Mouse (Mus musculus): ENCODE data around the gene Nppa. TPM values are rescaled to one million over a fixed set of nuclear protein-coding genes. Genes with fewer than 3 reads are reported as not detected.

The Nppa gene
- polyA plus RNA-seq, 1 experiment from 2014 or later = 157 TPM

DNA sequence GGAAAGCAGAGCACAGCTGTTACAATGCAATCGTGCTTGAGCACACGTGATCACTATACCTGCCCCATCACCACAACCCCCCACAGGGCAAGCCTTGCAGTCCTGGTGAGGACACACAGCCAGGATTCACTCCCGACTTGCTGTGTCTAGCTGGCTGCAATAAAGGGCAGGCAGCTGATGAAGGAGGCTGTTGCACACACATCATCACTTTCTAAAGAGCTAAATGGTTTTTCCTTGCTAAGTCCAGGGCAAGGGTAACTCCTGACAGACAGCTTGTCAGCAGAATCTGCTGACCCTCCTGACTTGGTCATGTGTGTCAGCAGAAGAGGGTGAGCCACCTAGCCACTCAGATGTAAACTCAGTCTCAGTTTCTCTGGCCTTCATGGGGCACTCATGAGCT, 16.5 kb downstream of the Nppa start:
- Histone ChIP-seq H3K36me3 (peaks cover 82% of the 10 kb centered on the region), H3K9ac (no peak overlapping the region), H3K4me1 (no peaks in the 10 kb centered on the region), H3K9me3 (no peaks in the 10 kb centered on the region), H3K27me3 (no peaks in the 10 kb centered on the region), H3K27ac (no peak overlapping the region), H3K4me2 (no peak overlapping the region), H3K4me3 (no peak overlapping the region)
- WGBS = 79% methylated on average over 3 of the region's 3 CpGs
- ATAC-seq (ENCODE audit: borderline replicate concordance, extremely low read depth, low FRiP score, low TSS enrichment) = no peak

DNA sequence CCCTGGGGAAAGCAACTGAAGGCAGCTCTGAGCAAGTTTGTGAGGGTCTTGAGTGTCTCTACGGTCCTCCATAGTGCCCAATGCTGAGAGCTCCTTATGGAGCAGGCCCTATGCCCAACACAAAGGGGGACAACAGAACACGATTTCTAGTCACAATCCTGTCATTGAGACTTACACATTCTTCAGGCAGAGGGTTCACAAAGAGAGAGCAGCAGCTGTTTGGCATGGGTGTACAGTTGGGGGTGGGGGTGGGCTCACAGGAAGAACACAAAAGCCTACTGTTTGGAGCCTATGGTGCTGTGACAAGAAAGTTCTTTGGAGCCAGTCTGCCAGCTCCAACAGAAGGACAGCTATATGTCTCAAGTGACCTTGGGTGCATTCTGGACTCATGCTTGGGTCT, 17.9 kb downstream of the Nppa start:
- WGBS = 80% methylated on average over 2 of the region's 2 CpGs
- H3K27ac ChIP-seq = no peak overlapping the region
- no peak for ATAC-seq (ENCODE audit: borderline replicate concordance, extremely low read depth, low FRiP score, low TSS enrichment)

DNA sequence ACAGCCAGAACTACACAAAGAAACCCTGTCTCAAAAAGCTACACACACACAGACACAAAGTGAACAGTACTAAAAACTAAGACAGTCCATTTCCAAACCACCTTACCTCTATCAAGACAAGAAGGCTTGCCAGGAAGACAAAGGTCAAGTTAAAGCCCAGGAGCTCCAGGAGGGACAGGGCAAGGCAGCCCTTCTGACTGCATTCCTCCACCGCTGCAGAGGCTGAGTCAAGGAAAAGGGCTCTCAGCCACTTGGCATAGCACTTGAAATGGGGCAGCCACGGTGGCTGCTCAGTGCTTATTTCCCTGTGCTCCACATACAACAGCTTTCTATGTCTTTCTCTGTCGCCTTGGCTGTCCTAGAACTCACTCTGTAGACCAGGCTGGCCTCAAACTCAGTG, 23.5 kb downstream of the Nppa start:
- H3K27ac ChIP-seq = no peak overlapping the region
- H3K9ac ChIP-seq = no peak overlapping the region
- H3K4me3 ChIP-seq = no peak overlapping the region
- no peaks in the 10 kb centered on the region for H3K27me3 ChIP-seq
- H3K9me3 ChIP-seq = no peaks in the 10 kb centered on the region
- no peak overlapping the region for H3K4me2 ChIP-seq
- H3K36me3 ChIP-seq = peaks cover 72% of the 10 kb centered on the region
- no peak for ATAC-seq (ENCODE audit: borderline replicate concordance, extremely low read depth, low FRiP score, low TSS enrichment)
- 81% methylated on average over 3 of the region's 3 CpGs for WGBS
- no peaks in the 10 kb centered on the region for H3K4me1 ChIP-seq

More for the DNA sequence above, 17.9 kb downstream of the Nppa start:
- Histone ChIP-seq H3K4me1 (no peaks in the 10 kb centered on the region), H3K9ac (no peak overlapping the region), H3K27me3 (no peaks in the 10 kb centered on the region), H3K36me3 (peaks cover 83% of the 10 kb centered on the region), H3K4me3 (no peak overlapping the region), H3K4me2 (no peak overlapping the region), H3K9me3 (no peaks in the 10 kb centered on the region)

DNA sequence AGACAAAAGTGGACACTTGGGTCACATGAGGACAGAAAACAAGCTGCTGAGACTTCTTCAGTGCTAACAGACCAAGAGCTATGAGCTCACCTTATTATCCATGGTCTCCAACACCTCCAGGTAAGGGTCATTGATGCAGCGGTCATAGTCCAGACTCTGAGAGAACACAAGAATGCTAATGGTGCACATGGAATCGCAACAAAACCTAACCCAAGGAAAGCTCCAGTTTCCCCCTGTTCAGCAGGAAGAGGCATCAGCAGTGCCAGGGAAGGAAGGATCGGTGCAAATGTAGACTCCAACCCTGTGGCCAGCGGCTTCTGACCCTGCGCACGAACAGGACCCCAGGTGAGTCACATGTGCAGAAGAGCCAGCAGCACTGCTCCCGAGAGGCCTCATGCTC, 28.8 kb downstream of the Nppa start:
- Histone ChIP-seq H3K27me3 (no peaks in the 10 kb centered on the region), H3K9me3 (no peaks in the 10 kb centered on the region), H3K4me2 (no peak overlapping the region), H3K9ac (no peak overlapping the region), H3K27ac (no peak overlapping the region), H3K4me1 (no peaks in the 10 kb centered on the region), H3K36me3 (peaks cover 35% of the 10 kb centered on the region), H3K4me3 (no peak overlapping the region)
- WGBS = 94% methylated on average over 7 of the region's 7 CpGs
- ATAC-seq (ENCODE audit: borderline replicate concordance, extremely low read depth, low FRiP score, low TSS enrichment) = no peak

DNA sequence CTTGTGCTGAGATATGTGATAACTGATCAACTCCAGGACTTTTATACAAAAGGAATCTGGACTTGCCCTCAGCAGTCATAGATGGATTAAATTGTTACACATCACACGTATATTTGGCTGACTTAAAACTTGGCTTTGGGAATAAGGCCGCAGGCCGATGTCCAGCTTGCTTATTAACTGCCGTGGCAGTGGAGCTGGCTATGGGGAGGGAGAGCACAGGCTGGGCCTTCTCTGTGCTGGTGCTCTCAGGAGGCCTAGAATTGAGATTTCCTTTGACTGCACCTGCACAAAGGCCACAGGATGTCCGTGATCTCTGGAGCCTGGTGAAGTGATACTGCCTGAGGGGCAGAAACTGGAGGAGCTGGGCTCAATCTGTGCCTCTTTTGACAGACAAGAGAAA, 30.0 kb downstream of the Nppa start:
- no peak overlapping the region for H3K9ac ChIP-seq
- no peak overlapping the region for H3K4me3 ChIP-seq
- no peak overlapping the region for H3K27ac ChIP-seq
- H3K36me3 ChIP-seq = peaks cover 27% of the 10 kb centered on the region
- 85% methylated on average over 5 of the region's 5 CpGs for WGBS
- no peak overlapping the region for H3K4me2 ChIP-seq
- H3K4me1 ChIP-seq = no peaks in the 10 kb centered on the region
- no peaks in the 10 kb centered on the region for H3K9me3 ChIP-seq
- no peaks in the 10 kb centered on the region for H3K27me3 ChIP-seq
- ATAC-seq (ENCODE audit: borderline replicate concordance, extremely low read depth, low FRiP score, low TSS enrichment) = no peak

DNA sequence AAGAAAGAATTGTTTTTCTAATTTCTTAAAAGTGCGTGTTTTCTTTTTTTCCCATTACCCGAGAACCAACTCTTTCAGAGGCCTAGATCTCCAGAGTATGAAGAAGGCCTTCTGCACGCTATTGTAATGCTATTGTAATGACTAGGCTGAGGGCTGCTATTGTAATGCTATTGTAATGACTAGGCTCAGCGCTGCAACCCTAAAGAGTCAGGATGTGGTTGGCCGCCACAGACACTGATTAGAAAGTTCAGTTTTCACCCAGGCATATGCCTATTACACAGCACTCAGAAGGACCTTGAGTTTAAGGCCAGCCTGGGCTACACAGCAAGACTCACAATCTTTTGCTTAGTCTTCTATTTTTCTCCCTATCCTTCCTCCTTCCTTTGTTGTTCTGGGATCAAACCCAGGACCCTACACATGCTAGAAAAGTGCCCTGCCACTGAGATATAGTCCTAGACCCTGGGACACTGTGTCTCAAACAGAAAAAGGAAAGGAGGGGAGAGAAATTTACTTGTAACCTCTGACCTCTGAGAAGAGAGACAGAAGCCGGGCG, 33.4 kb downstream of the Nppa start:
- no peak overlapping the region for H3K4me3 ChIP-seq
- no peaks in the 10 kb centered on the region for H3K9me3 ChIP-seq
- H3K27ac ChIP-seq = no peak overlapping the region
- H3K36me3 ChIP-seq = peaks cover 10% of the 10 kb centered on the region; the same call in 1 of the 2 replicates
- H3K9ac ChIP-seq = no peak overlapping the region
- WGBS = 84% methylated on average over 7 of the region's 7 CpGs
- no peaks in the 10 kb centered on the region for H3K27me3 ChIP-seq
- no peak overlapping the region for H3K4me2 ChIP-seq
- H3K4me1 ChIP-seq = peaks cover 9% of the 10 kb centered on the region
- no peak for ATAC-seq (ENCODE audit: borderline replicate concordance, extremely low read depth, low FRiP score, low TSS enrichment)

DNA sequence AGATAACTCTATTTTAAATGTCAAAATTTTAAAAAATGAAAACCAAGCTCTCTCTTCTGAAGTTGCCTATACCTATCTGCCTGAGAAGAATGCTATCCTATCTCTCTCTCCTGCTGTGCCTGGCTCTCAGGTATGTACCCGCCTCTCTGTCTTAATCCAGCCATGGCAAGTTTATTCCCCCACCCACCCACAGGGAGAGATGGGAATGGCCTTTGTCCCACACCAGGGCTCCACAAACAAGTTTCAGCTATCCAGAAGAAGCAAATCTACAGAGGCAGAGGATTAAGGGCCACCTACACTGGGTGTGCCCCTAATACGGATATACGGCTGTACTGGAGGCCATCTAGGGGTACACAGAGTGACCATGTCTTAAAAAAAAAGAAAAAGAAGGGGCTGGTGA, 34.9 kb downstream of the Nppa start:
- ATAC-seq (ENCODE audit: borderline replicate concordance, extremely low read depth, low FRiP score, low TSS enrichment) = no peak
- WGBS = 83% methylated on average over 3 of the region's 3 CpGs
- no peak overlapping the region for H3K4me3 ChIP-seq

DNA sequence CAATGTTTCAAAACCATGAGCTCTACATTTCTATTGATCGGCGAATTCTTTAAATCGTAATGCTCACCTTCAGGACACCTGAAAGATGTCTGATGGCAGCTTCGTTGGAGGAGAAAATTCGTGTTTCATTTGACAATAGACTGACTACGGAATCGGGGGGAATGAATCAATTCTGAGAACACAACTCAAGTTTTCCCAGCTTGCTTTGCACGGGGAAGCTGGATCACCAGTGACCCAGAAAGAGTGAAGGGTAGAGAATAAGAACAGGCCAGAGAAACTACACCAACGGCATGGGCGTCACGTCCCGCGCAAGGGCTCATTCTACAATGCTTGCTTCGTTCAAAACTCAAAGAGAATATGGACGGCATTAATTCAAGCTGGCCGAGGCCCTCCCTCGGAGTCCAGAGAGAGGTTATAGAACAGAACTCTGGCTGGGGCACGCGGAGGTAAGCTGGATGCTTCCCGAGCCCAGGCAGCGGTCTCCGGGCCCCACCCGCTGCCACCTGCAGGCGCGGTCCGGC, 37.6 kb downstream of the Nppa start:
- peak overlapping the region; percentile 69 for H3K4me3 ChIP-seq
- peak overlapping the region; percentile 55 for H3K9ac ChIP-seq
- ATAC-seq (ENCODE audit: borderline replicate concordance, extremely low read depth, low FRiP score, low TSS enrichment) = no peak
- peaks cover 3% of the 10 kb centered on the region; the same call in 1 of the 2 replicates for H3K36me3 ChIP-seq
- H3K9me3 ChIP-seq = no peaks in the 10 kb centered on the region
- H3K4me1 ChIP-seq = peaks cover 30% of the 10 kb centered on the region
- H3K27ac ChIP-seq = peak overlapping the region; percentile 73
- 6% methylated on average over 26 of the region's 26 CpGs for WGBS
- H3K27me3 ChIP-seq = no peaks in the 10 kb centered on the region
- H3K4me2 ChIP-seq = peak overlapping the region; percentile 69

More for the DNA sequence above, 34.9 kb downstream of the Nppa start:
- Histone ChIP-seq H3K27me3 (no peaks in the 10 kb centered on the region), H3K4me1 (peaks cover 22% of the 10 kb centered on the region), H3K9me3 (no peaks in the 10 kb centered on the region), H3K4me2 (no peak overlapping the region), H3K9ac (no peak overlapping the region), H3K27ac (no peak overlapping the region), H3K36me3 (peaks cover 3% of the 10 kb centered on the region; the same call in 1 of the 2 replicates)

DNA sequence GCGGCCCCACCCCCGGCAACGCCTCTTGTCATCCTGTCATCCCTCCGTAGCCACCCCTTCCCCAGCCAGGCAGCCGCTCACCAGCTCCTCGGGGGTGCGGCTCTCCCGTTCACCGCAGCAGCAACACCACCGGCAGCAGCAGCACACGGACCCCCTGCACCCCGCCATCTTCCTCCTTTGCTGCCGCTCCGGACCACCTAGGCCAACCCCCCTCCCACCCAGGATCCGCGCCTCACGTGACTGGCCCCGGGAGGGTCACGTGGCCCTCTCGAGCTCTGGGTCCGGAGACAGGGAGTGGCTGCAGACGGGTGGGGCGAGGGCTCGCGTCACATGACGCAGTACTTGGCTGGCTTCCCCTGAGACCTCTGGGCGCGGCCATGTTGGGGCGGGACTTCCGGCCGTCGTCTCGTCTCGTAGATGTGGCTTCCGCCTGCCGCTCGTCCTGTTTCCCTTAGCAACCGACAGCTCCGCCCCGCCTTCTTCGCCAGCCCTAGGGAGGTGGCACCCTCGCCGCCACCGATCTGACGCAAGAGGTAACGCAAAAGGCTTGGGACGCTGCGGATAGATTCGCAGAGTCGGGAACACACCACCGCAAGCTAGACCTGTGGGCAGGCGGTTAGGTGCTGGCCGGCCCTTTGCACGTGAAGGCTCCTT, 38.2 kb downstream of the Nppa start, which contains the start of the genes Clcn6 and Mthfr:
Gene Clcn6, minus strand, starts transcription at position 222 of the 654 bp plus-strand sequence.
Gene Mthfr, plus strand, starts transcription at position 478 of the 654 bp plus-strand sequence.
- peak; percentile 92 for ATAC-seq (ENCODE audit: borderline replicate concordance, extremely low read depth, low FRiP score, low TSS enrichment)
- Histone ChIP-seq H3K9me3 (no peaks in the 10 kb centered on the region), H3K9ac (peak within 1 kb of the TSS; percentile 64), H3K4me1 (peaks cover 30% of the 10 kb centered on the region), H3K27me3 (no peaks in the 10 kb centered on the region), H3K4me3 (peak within 1 kb of the TSS; percentile 69), H3K4me2 (peak within 1 kb of the TSS; percentile 84), H3K27ac (peak within 1 kb of the TSS; percentile 73), H3K36me3 (peaks cover 3% of the 10 kb centered on the region; the same call in 1 of the 2 replicates)
- WGBS = under 1% methylated on average over 54 of the region's 54 CpGs

DNA sequence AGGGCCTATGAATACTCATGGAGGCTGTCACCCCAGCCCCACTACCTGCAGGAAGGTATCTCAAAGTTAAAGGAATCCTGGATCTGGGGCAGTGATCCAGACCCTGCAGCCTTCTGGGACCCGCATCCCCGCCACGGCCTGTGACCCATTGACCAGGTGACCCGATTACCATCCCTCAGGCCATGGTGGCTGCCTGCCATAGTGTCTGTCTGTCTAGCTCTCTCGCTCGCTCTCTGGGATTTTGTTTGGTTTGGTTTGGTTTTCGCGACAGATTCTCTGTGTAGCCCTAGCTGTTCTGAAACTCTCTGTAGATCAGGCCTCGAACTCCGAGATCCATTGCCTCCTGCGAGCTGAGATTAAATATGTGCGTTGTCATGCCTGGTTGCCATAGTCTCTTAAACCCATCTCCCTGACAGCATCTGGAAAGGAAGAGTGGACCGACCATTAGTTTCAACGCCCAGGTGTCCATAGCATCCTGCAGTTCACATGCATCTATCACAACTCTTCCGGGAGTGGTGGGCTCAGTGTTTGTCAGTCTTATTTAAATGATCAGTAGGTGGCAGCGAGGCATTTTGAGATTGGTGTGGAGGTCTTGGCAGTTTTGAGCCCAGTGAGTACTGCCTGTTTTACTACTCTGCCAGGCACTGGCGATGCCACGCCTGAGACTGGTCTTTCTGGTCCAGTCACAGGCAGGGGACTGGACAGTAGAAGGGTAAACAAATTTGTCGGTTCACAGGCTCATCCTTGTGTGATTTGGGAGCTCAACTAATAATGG, 38.9 kb downstream of the Nppa start:
- ATAC-seq (ENCODE audit: borderline replicate concordance, extremely low read depth, low FRiP score, low TSS enrichment) = no peak; the same call in 1 of the 2 replicates

DNA sequence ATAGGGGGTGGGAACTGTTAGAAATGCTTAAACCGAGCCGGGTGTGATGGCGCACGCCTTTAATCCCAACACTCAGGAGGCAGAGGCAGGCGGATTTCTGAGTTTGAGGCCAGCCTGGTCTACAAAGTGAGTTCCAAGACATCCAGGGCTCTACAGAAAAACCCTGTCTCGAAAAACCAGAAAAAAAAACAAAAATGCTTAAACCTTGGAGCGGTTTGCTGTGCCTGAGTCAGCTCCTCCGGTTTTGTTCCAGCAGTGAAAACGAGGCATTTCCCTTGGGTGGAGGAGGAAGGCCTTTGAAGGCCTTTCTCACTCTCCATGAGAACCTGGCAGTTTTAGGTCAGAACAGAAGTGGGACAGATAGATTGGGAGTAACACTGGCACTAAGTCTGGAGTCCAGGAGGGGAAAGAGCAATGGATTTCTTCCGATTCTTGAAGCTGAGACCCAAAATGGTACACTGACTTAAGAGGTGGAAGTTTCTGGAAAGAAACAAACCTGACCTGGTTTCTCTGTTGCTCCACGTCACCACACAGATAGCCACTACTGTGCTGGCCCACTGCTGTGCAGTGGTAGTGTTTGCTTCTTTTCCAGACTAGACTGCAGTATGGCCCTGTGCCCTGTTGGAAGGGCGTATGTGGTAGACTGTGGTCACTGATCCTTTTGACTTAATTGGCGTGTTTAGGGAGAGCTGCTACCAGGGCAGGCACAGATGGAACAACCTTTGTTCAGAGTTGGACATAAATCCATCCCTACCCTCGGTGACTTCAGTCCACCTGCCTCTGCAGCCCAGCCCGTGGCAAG, 39.7 kb downstream of the Nppa start:
- peaks cover 30% of the 10 kb centered on the region for H3K4me1 ChIP-seq
- H3K4me2 ChIP-seq = peak overlapping the region; percentile 84
- H3K27ac ChIP-seq = peak overlapping the region; percentile 88
- 0 out of 2 replicates have a peak overlapping the region, but pooled peaks have one; percentile 50 for H3K9ac ChIP-seq
- H3K9me3 ChIP-seq = no peaks in the 10 kb centered on the region
- H3K4me3 ChIP-seq = peak overlapping the region; percentile 69
- 67% methylated on average over 15 of the region's 15 CpGs for WGBS
- no peaks in the 10 kb centered on the region for H3K27me3 ChIP-seq
- no peak for ATAC-seq (ENCODE audit: borderline replicate concordance, extremely low read depth, low FRiP score, low TSS enrichment)
- H3K36me3 ChIP-seq = peaks cover 13% of the 10 kb centered on the region

More for the DNA sequence above, 38.9 kb downstream of the Nppa start:
- peaks cover 9% of the 10 kb centered on the region for H3K36me3 ChIP-seq
- H3K27me3 ChIP-seq = no peaks in the 10 kb centered on the region
- H3K27ac ChIP-seq = peak overlapping the region; percentile 65
- H3K9ac ChIP-seq = peak overlapping the region; percentile 64
- peak overlapping the region; percentile 69 for H3K4me3 ChIP-seq
- H3K4me1 ChIP-seq = peaks cover 30% of the 10 kb centered on the region
- H3K9me3 ChIP-seq = no peaks in the 10 kb centered on the region
- WGBS = 13% methylated on average over 19 of the region's 19 CpGs
- H3K4me2 ChIP-seq = peak overlapping the region; percentile 84

Data from lung, embryonic 15.5 days (tissue).